Mouse (Mus musculus): ENCODE results near the gene Rapsn.

Gene Rapsn

DNA sequence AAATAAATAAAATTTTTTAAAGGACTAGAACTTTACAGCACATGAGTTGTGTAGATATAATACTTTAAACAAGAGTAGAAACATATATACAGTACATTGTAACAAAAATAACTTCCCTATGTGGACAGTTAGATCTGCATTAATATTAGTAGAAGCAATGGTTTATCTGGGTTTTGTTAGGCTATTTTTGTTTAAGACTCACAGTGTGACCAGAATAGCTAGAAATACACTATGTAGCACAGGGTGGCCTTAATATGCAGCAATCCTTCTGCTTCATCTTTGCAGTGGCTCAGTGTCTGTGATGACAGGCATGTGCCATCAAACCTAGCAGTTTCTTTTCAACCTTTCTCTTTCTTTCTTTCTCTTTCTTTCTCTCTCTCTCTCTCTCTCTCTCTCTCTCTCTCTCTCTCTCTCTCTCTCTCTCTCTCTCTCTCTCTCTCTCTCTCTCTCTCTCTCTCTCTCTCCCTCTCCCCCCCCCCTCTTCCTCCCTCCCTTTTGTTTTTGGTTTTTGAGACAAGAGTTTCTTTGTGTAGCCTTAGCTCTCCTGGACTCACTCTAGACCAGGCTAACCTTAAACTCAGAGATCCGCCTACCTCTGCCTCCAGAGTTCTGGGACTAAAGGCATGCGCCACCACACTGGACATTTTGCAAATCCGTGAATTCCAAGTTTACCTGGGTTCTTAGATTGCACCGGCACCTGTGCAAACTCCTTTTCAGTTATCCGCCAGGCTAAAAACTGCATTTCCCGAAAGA is 17.9 kb downstream of the Rapsn start:
- no peak for DNase-seq (ENCODE audit: low spot score)

GRCm38 (mm10) chr2:91053934-91054382 is 18.5 kb downstream of the Rapsn start, which contains the start of gene Psmc3:
TSS of gene Psmc3 (plus strand) at chr2:91054009.
- DNase-seq (ENCODE audit: low spot score), result peak; percentile 92

GRCm38 (mm10) chr2:91058435-91058834 is 23.0 kb downstream of the Rapsn start:
- no peak for DNase-seq (ENCODE audit: low spot score)

GRCm38 (mm10) chr2:91059376-91059775 is 24.0 kb downstream of the Rapsn start:
- no peak for DNase-seq (ENCODE audit: low spot score)

- no peak for DNase-seq (ENCODE audit: low spot score)
These were observed 25.3 kb downstream of the Rapsn start for GRCm38 (mm10) chr2:91060544-91061355.

- no peak for DNase-seq (ENCODE audit: low spot score)
These were observed 26.5 kb downstream of the Rapsn start for GRCm38 (mm10) chr2:91061849-91062481.

- no peak for DNase-seq (ENCODE audit: low spot score)
These were observed 27.6 kb downstream of the Rapsn start for GRCm38 (mm10) chr2:91062779-91063606.

DNA sequence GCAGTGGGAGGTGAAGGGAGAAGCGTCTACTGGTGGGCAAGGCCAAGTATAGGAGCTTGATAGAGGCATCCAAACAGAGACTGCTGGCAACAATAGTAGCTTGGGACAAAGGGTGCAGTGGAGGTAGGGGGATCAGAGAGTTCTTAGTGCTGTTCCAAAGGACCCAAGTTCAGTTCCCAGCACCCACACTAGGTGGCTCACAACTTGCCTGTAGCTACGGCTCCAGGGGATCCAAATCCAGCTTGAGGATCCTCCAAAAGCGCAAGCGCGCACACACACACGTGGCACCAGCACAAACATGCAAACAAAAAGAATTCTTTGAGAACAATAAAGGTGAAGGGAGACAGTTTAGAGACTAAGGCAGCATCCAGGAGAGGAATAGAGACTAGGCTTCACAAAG is 28.8 kb downstream of the Rapsn start:
- no peak for DNase-seq (ENCODE audit: low spot score)

GRCm38 (mm10) chr2:91065544-91065943 is 30.1 kb downstream of the Rapsn start:
- DNase-seq (ENCODE audit: low spot score), result no peak

DNA sequence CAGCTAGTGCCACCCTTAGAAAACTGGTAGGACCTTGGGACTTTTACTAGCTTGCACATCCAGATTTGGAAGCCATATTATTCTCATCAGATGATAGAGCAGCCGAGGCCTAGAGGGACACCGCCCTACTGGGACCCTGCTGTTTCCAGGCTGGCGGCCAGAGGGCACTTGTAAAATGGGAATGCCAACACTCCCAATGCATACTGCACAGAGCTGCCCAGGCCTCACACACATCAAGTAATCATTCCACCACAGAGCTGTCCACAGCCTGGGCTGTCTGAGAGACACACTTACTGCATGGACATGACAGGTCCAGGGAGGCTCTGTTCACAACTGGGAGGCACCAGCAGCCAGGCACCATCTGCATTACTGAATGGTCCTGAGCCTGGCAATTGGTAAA is 31.0 kb downstream of the Rapsn start:
- DNase-seq (ENCODE audit: low spot score), result no peak

- no peak for DNase-seq (ENCODE audit: low spot score)
These were observed 32.9 kb downstream of the Rapsn start for GRCm38 (mm10) chr2:91068162-91068871.

DNA sequence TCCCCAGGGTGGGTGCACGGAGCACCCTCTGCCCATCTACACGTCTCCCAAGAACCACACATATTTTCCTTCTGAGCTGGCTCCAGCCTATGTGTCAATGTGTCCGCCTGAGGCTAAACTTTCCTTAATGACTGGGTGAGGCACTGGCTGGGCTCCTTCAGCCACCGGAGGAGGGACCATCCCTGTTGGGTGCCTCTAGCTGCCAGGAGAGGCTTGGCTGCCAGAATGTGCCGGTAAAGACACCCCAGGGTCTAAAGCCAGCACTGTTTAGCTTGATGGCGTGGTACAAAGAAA is 33.4 kb downstream of the Rapsn start:
- DNase-seq (ENCODE audit: low spot score), result no peak

DNA sequence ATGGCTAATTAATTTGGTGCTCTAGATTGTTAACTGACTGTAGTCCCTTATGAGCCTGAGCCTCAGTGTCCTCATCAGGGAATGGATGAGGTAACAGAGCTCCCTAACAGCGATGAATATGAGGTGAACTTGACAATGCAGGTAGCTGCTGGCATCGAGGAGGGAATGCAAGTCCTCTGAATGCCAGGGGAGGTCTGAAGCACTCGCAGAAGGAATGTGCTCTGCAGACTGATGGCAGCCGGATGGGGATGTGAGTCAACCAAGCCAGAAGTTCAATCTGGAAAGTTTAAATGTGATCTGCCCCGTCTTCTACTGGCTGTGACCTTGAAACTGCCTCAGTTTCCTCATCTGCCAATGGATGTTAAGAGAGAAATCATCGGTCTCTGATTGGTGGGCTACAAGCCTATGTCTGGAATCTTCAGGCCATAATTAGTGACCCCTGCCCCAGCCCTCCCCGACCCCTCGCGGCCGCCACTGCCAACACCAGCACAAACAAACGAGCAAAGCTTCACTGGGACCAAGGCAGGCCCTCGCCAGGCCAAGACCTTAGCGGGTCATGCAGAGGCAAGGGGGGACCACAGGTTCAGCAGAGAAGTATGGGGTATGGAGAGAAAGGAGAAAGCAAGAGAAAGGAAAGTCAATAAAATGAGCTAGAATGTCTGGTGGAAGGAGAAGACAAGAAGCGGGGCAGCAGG is 34.0 kb downstream of the Rapsn start:
- DNase-seq (ENCODE audit: low spot score), result no peak

- peak; percentile 99 for DNase-seq (ENCODE audit: low spot score)
These were observed 34.8 kb downstream of the Rapsn start, which contains the start of gene Slc39a13 for GRCm38 (mm10) chr2:91070076-91070800. TSS of gene Slc39a13 (minus strand) at chr2:91070417.

DNA sequence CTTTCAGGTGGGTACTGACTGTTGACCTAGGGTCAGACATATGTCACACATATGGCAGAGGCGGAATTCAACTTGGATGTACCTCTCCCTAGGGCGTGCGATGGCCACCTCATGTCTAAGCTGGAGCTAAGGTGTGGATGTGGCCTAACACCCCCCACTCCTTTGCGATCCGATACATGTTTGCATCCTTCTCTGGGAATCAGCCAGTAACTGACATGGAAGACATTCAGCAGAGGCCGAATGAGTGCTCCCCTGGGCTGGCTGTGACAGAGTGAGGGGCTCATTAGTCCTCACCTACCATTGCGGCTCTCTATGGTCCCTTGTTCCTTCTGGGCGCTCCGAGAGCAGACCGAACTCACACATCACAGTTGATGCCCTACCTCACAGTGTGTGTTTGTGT is 35.6 kb downstream of the Rapsn start:
- DNase-seq (ENCODE audit: low spot score), result no peak

- DNase-seq (ENCODE audit: low spot score), result no peak
These were observed 36.7 kb downstream of the Rapsn start for GRCm38 (mm10) chr2:91072092-91072491.

DNA sequence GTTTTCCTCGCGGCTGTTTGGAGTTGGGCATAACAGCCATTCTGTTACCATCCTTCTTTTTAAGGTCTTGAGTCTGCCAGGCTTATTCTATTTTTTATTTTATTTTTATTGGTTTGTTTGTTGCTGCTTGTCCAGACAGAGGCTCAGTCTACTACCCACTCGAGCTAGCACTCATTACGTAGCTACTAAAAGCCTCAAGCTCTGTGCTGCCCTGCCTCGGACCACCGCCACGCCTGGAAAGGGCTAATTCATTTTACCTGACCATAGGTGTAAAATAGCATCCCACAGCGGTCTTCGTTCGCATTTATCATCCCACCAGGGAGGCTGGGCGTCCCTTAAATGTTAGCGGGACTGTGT is 42.5 kb downstream of the Rapsn start:
- no peak for DNase-seq (ENCODE audit: low spot score)

- DNase-seq (ENCODE audit: low spot score), result no peak
These were observed 43.0 kb downstream of the Rapsn start for GRCm38 (mm10) chr2:91078314-91079025.

DNA sequence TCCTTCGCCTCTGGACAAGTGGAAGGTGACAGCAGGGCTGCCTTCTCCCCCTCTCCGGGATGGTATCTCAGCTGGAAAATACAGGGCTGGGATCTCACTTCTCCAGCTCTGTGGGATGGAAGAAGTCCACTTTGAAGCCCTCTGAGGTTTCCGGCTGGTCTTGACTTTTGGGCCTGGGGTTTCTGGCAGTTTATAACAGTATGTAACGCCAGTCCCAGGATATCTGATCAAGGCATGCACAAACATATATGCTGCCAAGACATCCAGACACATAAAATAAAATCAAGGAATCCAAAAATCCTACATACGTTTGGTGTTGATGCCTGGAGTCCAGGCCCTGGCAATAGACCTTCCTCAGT is 43.6 kb downstream of the Rapsn start:
- no peak for DNase-seq (ENCODE audit: low spot score)

All from ovary, postnatal 10 days (tissue).